Mouse (Mus musculus) E14TG2a.4 (cell line): ENCODE results near the gene Prdm15.

ENCODE experiments used
- CTCF ChIP-seq: conservative IDR thresholded peaks from 2 replicates; pipeline ENCODE4 v1.5.1; 2014; ENCODE audit warnings: low read length
- POU5F1 ChIP-seq: IDR thresholded peaks from 2 replicates; pipeline ENCODE4 v1.6.1; 2014; ENCODE audit warnings: low read length, borderline replicate concordance

- TF ChIP-seq CTCF (no peak), POU5F1 (no peak)
Measured at GRCm38 (mm10) chr16:97819532-97819931, 32.1 kb downstream of the Prdm15 start.
